Mouse (Mus musculus): Measurements from ENCODE around the gene Dguok. TPM values are rescaled to one million over a fixed set of nuclear protein-coding genes. Genes with fewer than 3 reads are reported as not detected.

The Dguok gene
- polyA plus RNA-seq, 1 experiment = 27.6 TPM

DNA sequence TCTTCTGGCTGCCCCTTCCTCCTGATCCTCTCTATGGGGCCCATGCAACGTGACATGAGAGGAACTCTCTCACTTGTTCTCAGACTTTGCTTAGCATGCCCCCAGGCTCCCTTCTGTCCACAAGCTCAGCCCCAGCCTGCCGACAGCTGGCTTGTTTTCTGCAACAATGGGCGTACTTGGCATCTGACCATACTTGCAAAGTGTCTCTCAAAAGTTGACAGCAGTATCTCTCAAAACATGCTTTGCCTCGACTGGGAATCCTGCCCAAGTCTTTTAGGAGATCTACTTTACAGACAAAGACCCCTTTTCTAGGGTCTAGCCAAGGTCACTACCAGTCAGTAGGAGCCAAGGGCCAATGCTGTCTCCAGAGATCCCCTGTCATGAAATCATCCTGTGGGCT is 20.9 kb downstream of the Dguok start:
- Histone ChIP-seq H3K79me3 (ENCODE audit: low read depth) (no peaks in the 10 kb centered on the region), H3K4me3 (ENCODE audit: insufficient read depth, poor library complexity, severe bottlenecking) (no peak overlapping the region), H3K79me2 (ENCODE audit: control insufficient read depth, insufficient read depth) (no peaks in the 10 kb centered on the region), H3K27me3 (ENCODE audit: control insufficient read depth, insufficient read depth, insufficient read length) (no peaks in the 10 kb centered on the region), H3ac (ENCODE audit: control insufficient read depth, insufficient read length, low read depth) (no peak overlapping the region), H3K36me3 (ENCODE audit: control insufficient read depth, insufficient read depth) (peaks cover 33% of the 10 kb centered on the region)
- TF ChIP-seq CEBPB (IDR thresholded peaks at IDR 0.05; ENCODE audit: low read depth) (no peak), MAX (IDR thresholded peaks at IDR 0.05) (no peak), FOSL1 (IDR thresholded peaks at IDR 0.05; ENCODE audit: insufficient read depth, low read length, poor library complexity, severe bottlenecking) (no peak), MYOG (IDR thresholded peaks at IDR 0.05; ENCODE audit: control insufficient read depth, extremely low read depth, insufficient read length) (no peak), CTCF (IDR thresholded peaks at IDR 0.05; ENCODE audit: control insufficient read depth, insufficient read depth, insufficient read length) (no peak), USF1 (IDR thresholded peaks at IDR 0.05; ENCODE audit: low read depth) (no peak)

DNA sequence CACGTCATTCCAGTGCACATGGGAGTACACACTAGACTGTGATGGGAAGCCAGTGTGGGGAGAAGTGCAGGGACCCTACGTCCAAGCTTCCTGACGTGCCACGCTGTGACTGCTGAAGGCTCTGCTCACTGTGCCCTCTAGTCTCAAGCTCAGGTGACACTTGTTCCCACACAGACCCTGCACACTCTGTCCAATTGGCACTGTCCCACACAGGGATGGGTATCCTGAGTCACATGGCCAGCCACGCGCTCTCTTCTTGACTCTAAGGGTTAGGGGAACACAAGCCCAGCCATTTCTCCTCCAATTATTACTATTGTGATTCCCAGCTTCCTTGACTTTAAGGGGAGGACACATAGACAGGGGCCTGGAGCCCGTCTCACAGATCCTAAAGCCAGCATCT is 23.0 kb downstream of the Dguok start:
- no peak for TF ChIP-seq MAX (IDR thresholded peaks at IDR 0.05)
- TF ChIP-seq CTCF (IDR thresholded peaks at IDR 0.05; ENCODE audit: control insufficient read depth, insufficient read depth, insufficient read length) = no peak
- no peak for TF ChIP-seq CEBPB (IDR thresholded peaks at IDR 0.05; ENCODE audit: low read depth)
- TF ChIP-seq FOSL1 (IDR thresholded peaks at IDR 0.05; ENCODE audit: insufficient read depth, low read length, poor library complexity, severe bottlenecking) = no peak
- TF ChIP-seq USF1 (IDR thresholded peaks at IDR 0.05; ENCODE audit: low read depth) = no peak
- TF ChIP-seq MYOD1 (IDR thresholded peaks at IDR 0.05; ENCODE audit: control insufficient read depth, insufficient read length, low read depth) = no peak
- no peak for TF ChIP-seq MYOG (IDR thresholded peaks at IDR 0.05; ENCODE audit: control insufficient read depth, extremely low read depth, insufficient read length)
- H3K79me2 ChIP-seq (ENCODE audit: control insufficient read depth, insufficient read depth) = no peaks in the 10 kb centered on the region

DNA sequence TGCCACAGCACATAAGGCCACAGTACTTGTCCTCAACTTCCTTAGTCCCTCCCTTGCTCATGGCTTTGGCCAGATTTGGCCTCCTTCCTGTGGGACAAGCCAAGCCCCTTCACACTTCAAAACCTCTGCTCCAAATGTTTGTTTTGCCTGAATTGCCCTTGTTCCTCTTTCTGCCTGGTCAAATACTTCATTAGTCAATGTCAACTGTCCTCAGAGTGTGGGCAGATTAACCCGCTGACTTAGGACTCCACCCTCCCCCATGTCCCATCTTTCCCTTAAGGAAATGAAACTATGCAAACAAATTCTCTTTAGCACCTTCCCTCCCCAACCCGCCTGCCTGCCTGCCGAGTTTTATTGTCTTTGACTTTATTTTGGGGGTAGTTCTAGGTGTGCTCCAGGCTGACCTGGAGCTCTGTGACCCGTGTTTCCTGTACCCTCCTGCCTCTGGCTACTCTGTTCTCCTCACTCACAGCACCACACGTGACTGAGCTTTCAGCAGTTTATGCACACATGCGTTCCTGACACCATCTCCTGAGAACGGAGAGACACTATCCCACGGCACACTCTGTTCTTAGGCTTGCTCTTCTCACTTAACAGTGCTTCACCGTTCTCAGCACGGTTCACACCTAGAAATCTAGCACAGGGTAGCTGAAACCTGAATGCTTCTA is 24.2 kb downstream of the Dguok start:
- Histone ChIP-seq H3K36me3 (ENCODE audit: control insufficient read depth, insufficient read depth) (peaks cover 33% of the 10 kb centered on the region), H3K27me3 (ENCODE audit: control insufficient read depth, insufficient read depth, insufficient read length) (no peaks in the 10 kb centered on the region)

More for the DNA sequence above, 23.0 kb downstream of the Dguok start:
- H3K79me3 ChIP-seq (ENCODE audit: low read depth) = no peaks in the 10 kb centered on the region
- H3K27me3 ChIP-seq (ENCODE audit: control insufficient read depth, insufficient read depth, insufficient read length) = no peaks in the 10 kb centered on the region
- H3ac ChIP-seq (ENCODE audit: control insufficient read depth, insufficient read length, low read depth) = no peak overlapping the region
- no peak overlapping the region for H3K4me3 ChIP-seq (ENCODE audit: insufficient read depth, poor library complexity, severe bottlenecking)
- H3K36me3 ChIP-seq (ENCODE audit: control insufficient read depth, insufficient read depth) = peaks cover 44% of the 10 kb centered on the region

DNA sequence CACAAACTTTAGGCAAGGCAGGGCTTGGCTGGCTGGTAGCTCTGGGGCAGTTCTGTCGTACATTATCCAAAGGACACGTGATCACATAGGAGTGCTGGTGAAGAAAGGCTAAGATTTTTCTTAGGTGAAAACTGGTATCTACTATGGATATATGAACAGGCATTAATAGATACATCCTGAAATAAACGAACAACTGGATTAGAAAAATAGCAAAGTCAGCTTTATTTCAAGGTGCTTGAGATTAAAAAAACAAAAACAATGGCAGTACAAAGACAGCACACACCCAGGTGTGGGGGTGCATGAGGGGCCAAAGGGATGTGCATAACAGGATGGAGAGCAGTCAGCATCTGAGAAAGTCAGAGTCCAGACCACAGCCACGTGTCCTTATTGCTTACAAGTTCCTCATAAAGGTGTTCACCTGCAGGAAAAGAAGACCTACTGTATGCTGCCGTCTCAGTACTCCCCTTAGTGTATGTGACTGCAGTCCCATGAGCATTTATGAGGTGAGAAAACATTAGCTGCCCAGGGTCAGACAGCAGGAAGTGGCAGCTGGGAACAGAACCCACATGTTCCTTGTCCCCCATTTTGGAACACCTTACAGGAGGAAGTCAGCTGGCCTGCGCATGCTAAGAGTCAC is 26.6 kb downstream of the Dguok start:
- TF ChIP-seq MAX (IDR thresholded peaks at IDR 0.05) = no peak
- TF ChIP-seq MYOD1 (IDR thresholded peaks at IDR 0.05; ENCODE audit: control insufficient read depth, insufficient read length, low read depth) = no peak

More for the DNA sequence above, 24.2 kb downstream of the Dguok start:
- H3K79me2 ChIP-seq (ENCODE audit: control insufficient read depth, insufficient read depth) = no peaks in the 10 kb centered on the region
- H3ac ChIP-seq (ENCODE audit: control insufficient read depth, insufficient read length, low read depth) = no peak overlapping the region
- TF ChIP-seq CTCF (IDR thresholded peaks at IDR 0.05; ENCODE audit: control insufficient read depth, insufficient read depth, insufficient read length) = no peak
- TF ChIP-seq MAX (IDR thresholded peaks at IDR 0.05) = no peak
- no peak overlapping the region for H3K4me3 ChIP-seq (ENCODE audit: insufficient read depth, poor library complexity, severe bottlenecking)
- no peaks in the 10 kb centered on the region for H3K79me3 ChIP-seq (ENCODE audit: low read depth)

DNA sequence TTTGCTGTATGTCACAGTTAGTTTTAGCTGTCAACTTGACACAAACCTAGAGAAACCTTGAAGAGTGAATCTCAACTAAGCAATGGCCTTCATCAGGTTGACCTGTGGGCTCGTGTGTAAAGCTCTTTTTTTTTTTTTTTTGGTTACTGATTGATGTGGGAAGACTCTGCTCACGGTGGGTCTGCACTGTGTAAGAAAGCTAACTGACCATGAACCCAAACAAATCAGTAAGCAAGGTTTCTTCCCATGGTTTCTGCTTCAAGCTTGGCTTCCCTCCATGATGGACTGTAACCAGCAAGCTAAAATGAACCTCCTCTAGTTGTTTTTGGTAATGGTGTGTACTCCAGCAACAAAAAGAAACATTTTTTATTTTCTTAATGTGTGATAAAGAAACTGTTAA is 27.6 kb downstream of the Dguok start:
- H3K36me3 ChIP-seq (ENCODE audit: control insufficient read depth, insufficient read depth) = peaks cover 30% of the 10 kb centered on the region
- TF ChIP-seq MAX (IDR thresholded peaks at IDR 0.05) = no peak
- no peak for TF ChIP-seq MYOD1 (IDR thresholded peaks at IDR 0.05; ENCODE audit: control insufficient read depth, insufficient read length, low read depth)
- no peak for TF ChIP-seq CTCF (IDR thresholded peaks at IDR 0.05; ENCODE audit: control insufficient read depth, insufficient read depth, insufficient read length)
- TF ChIP-seq CEBPB (IDR thresholded peaks at IDR 0.05; ENCODE audit: low read depth) = no peak
- no peak for TF ChIP-seq MYOG (IDR thresholded peaks at IDR 0.05; ENCODE audit: control insufficient read depth, extremely low read depth, insufficient read length)
- TF ChIP-seq FOSL1 (IDR thresholded peaks at IDR 0.05; ENCODE audit: insufficient read depth, low read length, poor library complexity, severe bottlenecking) = no peak
- no peak for TF ChIP-seq USF1 (IDR thresholded peaks at IDR 0.05; ENCODE audit: low read depth)
- no peak overlapping the region for H3K4me3 ChIP-seq (ENCODE audit: insufficient read depth, poor library complexity, severe bottlenecking)
- H3ac ChIP-seq (ENCODE audit: control insufficient read depth, insufficient read length, low read depth) = no peak overlapping the region
- no peaks in the 10 kb centered on the region for H3K27me3 ChIP-seq (ENCODE audit: control insufficient read depth, insufficient read depth, insufficient read length)
- no peaks in the 10 kb centered on the region for H3K79me2 ChIP-seq (ENCODE audit: control insufficient read depth, insufficient read depth)
- no peaks in the 10 kb centered on the region for H3K79me3 ChIP-seq (ENCODE audit: low read depth)

More for the DNA sequence above, 26.6 kb downstream of the Dguok start:
- H3K79me2 ChIP-seq (ENCODE audit: control insufficient read depth, insufficient read depth) = no peaks in the 10 kb centered on the region
- no peaks in the 10 kb centered on the region for H3K79me3 ChIP-seq (ENCODE audit: low read depth)
- no peak overlapping the region for H3K4me3 ChIP-seq (ENCODE audit: insufficient read depth, poor library complexity, severe bottlenecking)
- H3K36me3 ChIP-seq (ENCODE audit: control insufficient read depth, insufficient read depth) = peaks cover 32% of the 10 kb centered on the region
- H3K27me3 ChIP-seq (ENCODE audit: control insufficient read depth, insufficient read depth, insufficient read length) = no peaks in the 10 kb centered on the region
- H3ac ChIP-seq (ENCODE audit: control insufficient read depth, insufficient read length, low read depth) = no peak overlapping the region

DNA sequence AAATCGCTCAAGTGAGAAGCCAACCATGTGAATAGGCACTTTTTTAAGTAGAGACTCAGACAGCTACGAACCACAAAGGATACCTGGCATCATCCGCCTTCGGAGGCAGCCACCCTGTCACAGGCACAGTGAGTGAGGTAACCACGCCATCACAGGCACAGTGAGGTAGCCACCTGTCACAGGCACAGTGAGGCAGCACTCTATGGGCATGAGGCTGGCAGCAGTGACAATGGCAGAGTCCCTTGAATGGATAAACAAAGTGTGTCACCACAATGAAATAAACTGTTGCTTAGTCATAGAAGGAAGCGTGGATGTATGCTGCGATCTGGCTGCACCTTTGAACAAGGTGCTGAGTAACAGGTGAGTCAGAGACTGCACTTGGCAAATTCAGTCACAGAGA is 28.1 kb downstream of the Dguok start:
- no peaks in the 10 kb centered on the region for H3K79me3 ChIP-seq (ENCODE audit: low read depth)
- no peaks in the 10 kb centered on the region for H3K79me2 ChIP-seq (ENCODE audit: control insufficient read depth, insufficient read depth)
- no peak overlapping the region for H3ac ChIP-seq (ENCODE audit: control insufficient read depth, insufficient read length, low read depth)
- H3K27me3 ChIP-seq (ENCODE audit: control insufficient read depth, insufficient read depth, insufficient read length) = no peaks in the 10 kb centered on the region
- no peak overlapping the region for H3K4me3 ChIP-seq (ENCODE audit: insufficient read depth, poor library complexity, severe bottlenecking)
- H3K36me3 ChIP-seq (ENCODE audit: control insufficient read depth, insufficient read depth) = peaks cover 29% of the 10 kb centered on the region
- TF ChIP-seq MYOD1 (IDR thresholded peaks at IDR 0.05; ENCODE audit: control insufficient read depth, insufficient read length, low read depth) (peak; percentile 61), FOSL1 (IDR thresholded peaks at IDR 0.05; ENCODE audit: insufficient read depth, low read length, poor library complexity, severe bottlenecking) (no peak)
